Mouse (Mus musculus) liver, embryonic 14.5 days (tissue): ENCODE data around the gene Spata20. TPM values are rescaled to one million over a fixed set of nuclear protein-coding genes. Genes with fewer than 3 reads are reported as not detected.

Source experiments
- ATAC-seq: fragments of 200-750 bp; cut with Nextera tagmentation; 2 replicates; pipeline ENCODE4 v1.8.0; 2017; ENCODE audit warnings: moderate number of reproducible peaks, mild to moderate bottlenecking, moderate library complexity; ENCODE audit not compliant: insufficient read depth
- DNase-seq, 3 experiments: peaks; one replicate each; pipeline ENCODE4 v3.0.0-alpha.2; 2012 to 2013; ENCODE audit warnings: low read depth in 3 of 3, low spot score in 3 of 3
- H3K27ac ChIP-seq: fragments of 300-500 bp; sonication (generic); 2 replicates; pipeline ENCODE4 v1.5.1; 2014; ENCODE audit warnings: moderate library complexity, mild to moderate bottlenecking, control low read depth, inconsistent platforms
- H3K27me3 ChIP-seq: fragments of 300-500 bp; sonication (generic); 2 replicates; pipeline ENCODE4 v1.6.1; 2014; ENCODE audit warnings: mild to moderate bottlenecking, low read length, moderate library complexity; ENCODE audit not compliant: control insufficient read depth, insufficient read depth
- H3K36me3 ChIP-seq: fragments of 300-500 bp; sonication (generic); replicated peaks from 2 replicates; pipeline ENCODE4 v1.6.1; 2014; ENCODE audit warnings: low read depth; ENCODE audit not compliant: control insufficient read depth, insufficient read depth
- H3K4me1 ChIP-seq, 2 experiments: fragments of 200-500 bp in 1 of 2; fragments of 300-500 bp in 1 of 2; sonication (generic) in 1 of 2; replicated peaks; 2 replicates each; pipeline ENCODE4 v1.6.1; 2012 to 2014; ENCODE audit warnings: antibody characterized with exemption in 1 of 2, inconsistent platforms in 1 of 2, low read length in 1 of 2; ENCODE audit not compliant: control insufficient read depth in 2 of 2, insufficient read depth in 2 of 2
- H3K4me2 ChIP-seq: fragments of 300-500 bp; sonication (generic); 2 replicates; pipeline ENCODE4 v1.6.1; 2014; ENCODE audit warnings: low read depth, mild to moderate bottlenecking, control low read depth, moderate library complexity
- H3K4me3 ChIP-seq, 2 experiments: fragments of 200-500 bp in 1 of 2; fragments of 300-500 bp in 1 of 2; sonication (generic) in 1 of 2; 2 replicates each; pipeline ENCODE4 v1.5.1; 2012 to 2014; ENCODE audit warnings: low read depth in 2 of 2, low read length in 2 of 2, mild to moderate bottlenecking in 2 of 2, control low read depth in 1 of 2, inconsistent platforms in 1 of 2, moderate library complexity in 1 of 2; ENCODE audit not compliant: insufficient read depth in 1 of 2
- H3K9ac ChIP-seq: fragments of 300-500 bp; sonication (generic); replicated peaks from 2 replicates; pipeline ENCODE4 v1.6.1; 2014; ENCODE audit warnings: mild to moderate bottlenecking, control low read depth, moderate library complexity
- H3K9me3 ChIP-seq: fragments of 300-500 bp; sonication (generic); 2 replicates; pipeline ENCODE4 v1.6.1; 2016; ENCODE audit warnings: low read length, mixed read lengths; ENCODE audit not compliant: control insufficient read depth
- CTCF ChIP-seq: IDR thresholded peaks from 2 replicates; pipeline ENCODE4 v1.5.1; 2016; ENCODE audit warnings: antibody characterized with exemption, low read depth, control low read depth
- EP300 ChIP-seq: IDR thresholded peaks from 2 replicates; pipeline ENCODE4 v1.6.1; 2016; ENCODE audit warnings: antibody characterized with exemption, low read depth
- WGBS: fragments of 180-500 bp; shearing (Covaris S2); extraction: QIAGEN DNeasy Blood & Tissue Kit; methylation state at CpG from one replicate; pipeline ENCODE4 v1.1.7; 2014; ENCODE audit not compliant: insufficient replicate concordance; 5-methylcytosine and 5-hydroxymethylcytosine counted together
- polyA plus RNA-seq, 2 experiments: library from polyadenylated mRNA; depleted of rRNA in 1 of 2; stranded (reverse) in 1 of 2; unstranded in 1 of 2; fragments of >200 nt; fragmentation: Nextera tagmentation in 1 of 2; extraction: Ambion mirVana in 1 of 2; gene quantifications; 2 replicates each; pipeline versions ENCODE4 v1.2.1 to v1.2.3; 2012 to 2014

Spata20 gene
- polyA plus RNA-seq, 2 experiments: not detected

GRCm38 (mm10) chr11:94489745-94490144 lies 3.8 kb upstream of the Spata20 start:
- TF ChIP-seq EP300 (no peak), CTCF (no peak)
- Histone ChIP-seq H3K27ac (no peak overlapping the region), H3K4me2 (no peak overlapping the region), H3K4me1 (no peaks in the 10 kb centered on the region), H3K36me3 (no peaks in the 10 kb centered on the region), H3K27me3 (peaks cover 25% of the 10 kb centered on the region), H3K9me3 (no peaks in the 10 kb centered on the region), H3K9ac (no peak overlapping the region), H3K4me3 (no peak overlapping the region)
- 39% methylated on average over 4 of the region's 4 CpGs for WGBS
- no peak for DNase-seq
- no peak for ATAC-seq

- Histone ChIP-seq H3K36me3 (no peaks in the 10 kb centered on the region), H3K9me3 (no peaks in the 10 kb centered on the region), H3K4me3 (no peak overlapping the region), H3K9ac (no peak overlapping the region), H3K4me1 (no peaks in the 10 kb centered on the region), H3K4me2 (no peak overlapping the region), H3K27me3 (peaks cover 25% of the 10 kb centered on the region), H3K27ac (no peak overlapping the region)
- DNase-seq (no peak), ATAC-seq (no peak)
- WGBS: 61% methylated on average over 11 of the region's 11 CpGs
- TF ChIP-seq EP300 (no peak), CTCF (no peak)
These were observed 3.0 kb upstream of the Spata20 start for GRCm38 (mm10) chr11:94488767-94489533.

- H3K27me3 ChIP-seq: peaks cover 12% of the 10 kb centered on the region
- H3K9ac ChIP-seq: no peak overlapping the region
- H3K27ac ChIP-seq: no peak overlapping the region
- WGBS: 55% methylated on average over 5 of the region's 5 CpGs
- TF ChIP-seq CTCF (no peak), EP300 (no peak)
- no peaks in the 10 kb centered on the region for H3K9me3 ChIP-seq
- no peak for DNase-seq
- ATAC-seq: no peak
- no peaks in the 10 kb centered on the region for H3K4me1 ChIP-seq
- H3K4me3 ChIP-seq: no peak overlapping the region
- H3K36me3 ChIP-seq: no peaks in the 10 kb centered on the region
- H3K4me2 ChIP-seq: no peak overlapping the region
These were observed 756 bp downstream of the Spata20 start for GRCm38 (mm10) chr11:94485223-94485622.

- WGBS: 74% methylated on average over 9 of the region's 9 CpGs
- Histone ChIP-seq H3K4me3 (no peak overlapping the region), H3K9ac (no peak overlapping the region), H3K4me2 (no peak overlapping the region), H3K9me3 (no peaks in the 10 kb centered on the region), H3K27ac (no peak overlapping the region), H3K4me1 (no peaks in the 10 kb centered on the region), H3K27me3 (peaks cover 9% of the 10 kb centered on the region), H3K36me3 (no peaks in the 10 kb centered on the region)
- TF ChIP-seq EP300: no peak
- no peak for TF ChIP-seq CTCF
- DNase-seq (no peak), ATAC-seq (no peak)
These were observed 1.3 kb downstream of the Spata20 start for GRCm38 (mm10) chr11:94484636-94485035.

DNA sequence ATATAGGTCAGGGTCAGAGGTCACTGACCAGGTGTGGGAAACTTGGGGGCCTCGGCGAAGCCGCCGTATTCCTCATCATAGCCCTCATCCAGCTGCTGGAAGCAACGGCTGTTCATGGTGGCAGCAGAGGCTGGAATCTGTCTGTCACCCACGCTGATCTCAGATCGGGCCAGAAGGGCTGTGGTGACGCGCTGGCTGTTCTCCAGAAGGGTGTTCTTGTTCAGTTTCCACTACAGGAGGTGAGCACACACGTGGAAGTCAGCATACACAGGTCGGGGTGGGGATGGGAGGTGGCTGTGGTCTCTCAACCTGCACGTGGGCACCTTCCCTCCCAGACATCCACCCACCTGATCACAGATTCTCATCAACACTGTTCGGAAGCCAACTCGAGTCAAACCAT lies 2.1 kb downstream of the Spata20 start:
- no peak for TF ChIP-seq EP300
- TF ChIP-seq CTCF: no peak
- ATAC-seq: no peak
- no peaks in the 10 kb centered on the region for H3K36me3 ChIP-seq
- DNase-seq: no peak
- whole genome bisulfite sequencing: 64% methylated on average over 14 of the region's 14 CpGs
- H3K4me3 ChIP-seq: no peak overlapping the region
- no peak overlapping the region for H3K4me2 ChIP-seq
- H3K27me3 ChIP-seq: peaks cover 3% of the 10 kb centered on the region
- H3K9ac ChIP-seq: no peak overlapping the region
- no peaks in the 10 kb centered on the region for H3K9me3 ChIP-seq
- H3K27ac ChIP-seq: no peak overlapping the region
- H3K4me1 ChIP-seq: no peaks in the 10 kb centered on the region
